Mouse (Mus musculus) heart, postnatal 10 days (tissue): ENCODE data around the gene Atoh8. TPM values are rescaled to one million over a fixed set of nuclear protein-coding genes. Genes with fewer than 3 reads are reported as not detected.

Experiments used
- DNase-seq, 2 experiments: peaks; one replicate each; pipeline ENCODE4 v3.0.0; 2021
- intact Hi-C: fragments of 180-260 bp; cut with DNase I; formaldehyde crosslinking; loops from one replicate; pipeline ENCODE4 v1.15.1; 2025
- total RNA-seq, 2 experiments: library from RNA; stranded (reverse); gene quantifications; 2 replicates each; pipeline ENCODE4 v1.2.3; 2021

Gene Atoh8
- total RNA-seq, 2 experiments from 2014 or later = 8.6 TPM

DNA sequence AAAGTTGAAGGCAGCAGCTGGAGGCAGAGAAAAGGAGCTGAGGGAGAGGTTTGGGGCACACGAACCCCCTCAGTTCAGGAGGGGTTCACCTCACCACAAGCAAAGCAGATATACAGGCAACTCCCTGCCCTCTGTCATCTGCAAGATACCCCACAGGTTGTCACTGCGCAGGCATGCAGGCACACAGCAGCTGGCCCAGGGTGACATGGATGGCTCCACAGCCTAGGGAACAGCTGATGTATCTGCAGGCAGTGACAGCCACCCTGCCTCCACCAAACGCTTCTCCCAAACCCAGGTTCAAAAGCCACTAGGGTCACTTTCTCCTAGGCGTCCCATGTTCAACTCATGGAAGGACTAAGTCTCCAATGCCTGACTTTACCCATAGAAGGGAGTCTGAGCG, 2.5 kb downstream of the Atoh8 start:
- intact Hi-C loops = no loop called here
- DNase-seq = no peak

GRCm38 (mm10) chr6:72232411-72232810, 3.0 kb downstream of the Atoh8 start:
- intact Hi-C loops = no loop called here
- no peak for DNase-seq

GRCm38 (mm10) chr6:72230875-72231274, 4.5 kb downstream of the Atoh8 start:
- no peak for DNase-seq
- intact Hi-C loops = loop anchor here (1.0 kb wide), 1 partner anchor 11 kb away; no protein-coding TSS in a partner anchor

DNA sequence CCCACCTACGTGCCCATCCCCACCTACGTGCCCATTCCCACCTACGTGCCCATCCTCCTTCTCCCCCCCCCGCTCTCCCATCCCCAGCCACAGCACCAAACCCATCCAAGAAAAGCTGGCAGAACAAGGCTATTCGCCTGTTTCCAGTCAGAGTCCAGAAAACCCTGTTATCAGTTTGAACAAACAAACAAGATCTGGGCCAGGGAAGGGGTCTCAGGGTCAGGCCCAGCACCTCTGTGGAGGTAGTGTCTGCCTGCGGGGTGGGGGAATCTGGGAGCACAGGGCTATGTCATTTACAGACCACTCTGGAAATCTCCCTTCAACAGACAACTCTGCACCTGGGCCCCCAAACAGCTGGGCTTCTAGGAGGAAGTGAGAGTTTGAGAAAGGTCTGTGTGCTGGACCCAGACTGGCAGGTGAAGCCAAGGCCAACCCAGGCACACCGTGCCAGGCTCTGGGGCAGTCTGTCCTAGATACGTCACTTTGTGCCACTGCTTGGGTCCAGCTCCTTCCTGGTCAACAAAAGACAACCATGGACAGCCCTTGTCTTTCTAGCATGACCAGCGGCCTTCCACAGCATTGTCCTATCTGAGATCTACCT, 7.6 kb downstream of the Atoh8 start:
- no peak for DNase-seq
- intact Hi-C loops = no loop called here

- DNase-seq = no peak
- intact Hi-C loops = no loop called here
These were observed 8.4 kb downstream of the Atoh8 start for GRCm38 (mm10) chr6:72227011-72227410.

- intact Hi-C loops = no loop called here
- no peak for DNase-seq
These were observed 9.7 kb downstream of the Atoh8 start for GRCm38 (mm10) chr6:72225686-72226085.

DNA sequence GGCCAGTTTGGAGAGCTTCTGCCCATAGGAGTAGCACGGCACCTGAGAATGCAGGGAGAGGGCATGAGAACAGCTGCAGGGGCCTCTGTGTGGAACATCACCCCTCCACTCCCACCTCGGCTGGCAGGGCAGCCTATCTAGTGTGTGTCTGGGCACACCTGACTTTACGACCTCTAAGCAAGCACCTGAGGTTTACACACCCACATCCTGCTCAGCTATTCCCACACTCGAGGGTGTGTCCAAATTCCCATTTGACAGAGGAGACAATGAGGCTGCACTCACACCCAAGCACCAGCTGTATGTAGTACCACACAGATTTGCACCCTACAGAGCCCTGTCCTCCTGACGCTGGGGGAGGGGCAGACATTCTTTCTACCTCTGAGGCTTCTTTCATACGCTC, 11.5 kb downstream of the Atoh8 start:
- intact Hi-C loops = no loop called here

DNA sequence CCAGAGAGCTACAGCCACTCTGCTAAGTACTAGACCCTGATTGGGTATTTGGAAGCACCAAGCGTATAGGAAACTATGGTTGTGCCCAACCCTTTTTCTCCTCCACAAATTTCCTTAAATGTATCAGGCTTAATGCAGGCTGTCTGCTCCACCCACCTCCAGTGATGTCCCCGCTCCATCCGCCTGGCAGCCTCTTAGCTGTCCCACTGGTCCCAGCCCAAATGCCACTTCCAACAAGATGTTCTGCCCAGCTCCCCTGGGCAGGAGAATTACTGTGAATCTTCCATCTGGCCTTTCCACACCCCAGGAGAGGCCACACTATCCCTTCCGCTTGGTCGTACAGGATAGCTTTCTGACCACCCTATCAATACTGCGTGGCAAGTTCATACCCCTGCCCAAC, 12.5 kb downstream of the Atoh8 start:
- intact Hi-C loops = no loop called here
- no peak for DNase-seq

More for the DNA sequence above, 11.5 kb downstream of the Atoh8 start:
- DNase-seq = no peak

GRCm38 (mm10) chr6:72222271-72222724, 13.1 kb downstream of the Atoh8 start:
- DNase-seq = no peak
- intact Hi-C loops = no loop called here

DNA sequence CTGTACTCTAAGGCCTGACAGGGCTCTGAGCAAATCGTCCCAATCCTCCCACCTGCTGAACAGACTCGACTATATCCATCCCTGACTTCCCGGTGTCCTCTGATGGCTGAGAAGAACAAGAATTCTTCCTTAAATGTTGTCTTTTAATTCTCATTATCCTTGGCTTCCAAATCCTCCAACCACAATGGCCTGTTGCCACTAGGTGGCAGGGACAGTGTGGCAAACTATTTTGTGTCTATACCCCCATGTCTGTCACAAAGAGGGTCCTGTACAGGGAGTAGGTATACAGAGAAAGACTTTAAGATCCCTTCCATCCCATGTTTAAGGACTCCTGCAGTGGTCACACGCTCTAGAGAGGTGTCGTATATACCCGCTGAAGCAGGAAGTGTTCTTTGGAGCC, 14.1 kb downstream of the Atoh8 start:
- no peak for DNase-seq
- intact Hi-C loops = no loop called here

- DNase-seq = no peak
- intact Hi-C loops = no loop called here
These were observed 15.8 kb downstream of the Atoh8 start for GRCm38 (mm10) chr6:72219549-72219948.

DNA sequence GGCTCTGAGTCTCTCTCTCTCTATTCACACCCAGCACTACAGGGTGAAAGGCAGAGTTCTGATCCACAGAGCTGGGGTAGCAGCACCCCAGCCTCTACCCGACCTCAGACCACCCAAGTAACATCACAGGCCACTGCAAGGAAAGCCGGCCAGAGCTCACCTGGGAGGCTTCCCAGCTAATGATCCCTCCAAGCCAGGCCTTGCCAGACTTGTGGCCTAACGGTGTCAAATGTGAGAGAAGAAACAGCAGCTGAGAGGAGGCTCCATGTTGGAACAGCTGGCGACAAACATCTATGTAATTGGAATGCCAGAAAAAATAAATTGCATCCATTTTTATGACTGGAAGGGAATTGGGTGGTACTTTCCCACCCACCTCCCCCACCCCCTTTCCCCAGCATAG, 17.1 kb downstream of the Atoh8 start:
- intact Hi-C loops = no loop called here
- DNase-seq = no peak

DNA sequence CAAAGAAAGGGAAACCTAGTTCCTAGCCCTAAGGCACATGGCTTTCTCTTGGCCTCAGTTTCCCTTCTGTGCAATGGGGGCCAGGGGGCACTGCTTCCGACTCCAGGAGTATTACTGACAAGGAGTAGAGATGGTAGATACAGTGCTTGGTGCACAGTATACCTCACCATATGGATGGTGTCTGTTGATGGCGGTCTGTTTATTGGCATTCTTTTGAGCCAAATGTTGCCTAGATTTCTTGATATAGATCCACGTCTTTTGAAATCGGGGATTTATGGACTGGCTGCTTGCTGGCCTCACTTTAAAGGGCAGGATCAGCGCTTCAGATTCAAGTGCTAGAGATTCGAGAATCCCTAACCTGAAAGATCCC, 18.0 kb downstream of the Atoh8 start:
- intact Hi-C loops = loop anchor here (2.0 kb wide), 1 partner anchor 29 kb away; no protein-coding TSS in a partner anchor
- no peak for DNase-seq

- peak; percentile 100 for DNase-seq
- intact Hi-C loops = loop anchor here (1.0 to 2.0 kb wide), 2 partner anchors 20 to 28 kb away; no protein-coding TSS in a partner anchor
These were observed 18.5 kb downstream of the Atoh8 start for GRCm38 (mm10) chr6:72216681-72217414.

DNA sequence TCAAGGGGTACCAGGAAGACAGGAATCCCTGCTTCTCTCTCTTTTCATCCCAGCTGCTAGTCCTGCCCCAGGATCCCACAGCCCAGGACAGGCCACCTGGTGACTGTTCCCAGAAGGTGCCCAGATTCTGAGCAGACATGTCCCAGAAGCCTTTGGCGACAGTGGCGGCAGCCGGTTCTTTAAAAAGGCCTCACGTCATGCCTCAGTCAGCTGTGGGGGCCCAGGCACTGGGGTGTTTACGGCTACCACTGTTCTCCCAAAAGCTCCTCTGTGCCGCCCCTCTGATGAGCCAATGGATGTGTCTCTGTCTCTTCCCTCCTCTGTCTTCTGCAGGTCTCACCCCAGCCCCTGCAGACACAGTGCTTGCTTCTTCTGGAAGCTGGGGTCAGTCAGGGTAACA, 19.8 kb downstream of the Atoh8 start:
- intact Hi-C loops = no loop called here

DNA sequence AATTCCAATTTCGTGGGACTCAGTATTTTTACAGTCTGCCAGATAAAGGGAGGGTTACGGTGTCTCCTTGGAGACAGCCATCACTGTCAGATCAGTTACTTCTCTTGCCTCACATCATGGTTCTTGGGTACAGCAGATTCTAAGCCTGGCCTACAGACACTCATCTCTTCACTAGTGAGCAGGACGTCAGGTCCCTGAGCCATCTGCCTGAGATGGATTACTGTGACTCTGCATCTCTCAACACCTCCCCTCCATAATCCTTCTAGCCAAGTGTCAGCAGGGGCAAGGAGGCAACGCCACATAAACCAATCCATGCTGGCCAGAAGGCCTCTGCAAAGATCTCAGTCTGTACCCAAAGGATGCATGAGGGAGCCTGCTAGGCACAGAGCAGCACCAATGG, 24.0 kb downstream of the Atoh8 start:
- intact Hi-C loops = no loop called here
- no peak for DNase-seq

More for the DNA sequence above, 19.8 kb downstream of the Atoh8 start:
- peak; percentile 66 to 75 for DNase-seq

DNA sequence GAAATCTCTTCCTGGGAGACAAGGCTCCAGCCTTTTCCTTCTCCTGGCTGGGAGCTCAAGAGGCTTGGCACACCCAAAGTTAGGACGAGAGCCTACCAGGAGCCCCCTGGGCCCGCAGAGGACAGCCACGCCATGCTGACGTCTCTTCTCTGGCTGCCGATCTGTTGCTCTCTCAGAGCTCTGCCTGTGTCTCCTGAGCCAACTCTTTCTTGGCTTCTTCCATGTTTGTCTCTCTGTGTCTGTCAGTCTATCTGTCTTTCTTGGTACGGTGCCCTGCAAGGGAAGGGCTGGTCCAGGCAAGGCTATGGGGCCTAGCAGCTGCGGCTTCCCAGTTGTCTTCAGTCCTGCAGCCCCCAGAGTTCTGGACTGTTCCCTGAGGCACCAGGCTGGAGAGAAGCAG, 24.6 kb downstream of the Atoh8 start:
- intact Hi-C loops = no loop called here
- DNase-seq = peak; percentile 56 to 67

DNA sequence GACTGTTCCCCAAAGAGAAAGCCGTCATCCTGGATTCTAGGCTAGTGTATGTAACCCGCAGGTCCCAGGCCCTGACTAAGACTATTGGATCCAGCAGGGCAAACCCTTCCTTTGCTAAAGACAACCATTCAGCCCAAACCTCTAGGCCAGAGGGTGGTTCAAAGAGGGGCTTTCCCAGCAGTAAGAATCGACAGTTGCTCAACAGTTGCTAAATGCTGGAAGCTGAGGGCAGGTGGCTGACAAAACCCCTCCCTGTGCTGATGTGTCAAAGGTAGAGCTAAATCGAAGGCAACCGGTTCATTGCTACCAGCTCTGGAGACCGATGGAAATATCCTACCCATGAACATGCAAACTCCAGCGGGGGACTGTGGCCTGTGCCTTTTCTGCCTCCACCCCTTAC, 25.6 kb downstream of the Atoh8 start:
- intact Hi-C loops = no loop called here
- DNase-seq = no peak

DNA sequence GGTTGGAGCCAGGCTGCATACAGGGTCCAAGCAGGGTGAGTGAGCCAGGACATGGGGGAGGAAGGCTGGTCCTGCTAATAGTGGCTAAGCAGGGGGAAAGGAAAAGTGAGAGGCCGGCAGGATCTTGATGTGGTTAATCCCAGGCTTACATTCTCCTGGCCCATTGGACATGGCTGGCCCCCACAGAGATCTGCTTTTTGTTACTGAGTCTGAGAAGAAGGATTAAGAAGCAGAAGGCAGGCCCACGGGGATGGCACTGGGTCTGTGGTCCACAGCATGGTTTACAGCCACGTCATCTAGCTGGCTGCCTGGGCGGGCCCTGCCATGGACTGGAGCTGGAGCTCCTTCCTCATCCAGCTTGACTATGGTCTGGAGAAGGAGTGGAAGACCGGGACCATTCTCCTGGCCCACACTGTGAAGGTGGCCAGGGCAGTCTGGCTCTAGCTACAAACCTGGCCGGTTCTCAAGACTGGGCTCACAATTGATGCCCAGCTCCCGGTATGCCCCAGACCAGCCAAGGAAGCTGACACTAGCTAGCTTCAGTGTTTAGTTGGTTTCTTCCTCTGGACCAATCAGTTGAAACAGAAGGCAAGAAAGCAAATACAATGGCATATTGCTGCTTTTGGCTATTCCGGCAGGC, 26.9 kb downstream of the Atoh8 start:
- intact Hi-C loops = no loop called here
- no peak for DNase-seq

GRCm38 (mm10) chr6:72206021-72206420, 29.4 kb downstream of the Atoh8 start:
- intact Hi-C loops = no loop called here

GRCm38 (mm10) chr6:72204858-72205257, 30.5 kb downstream of the Atoh8 start:
- no peak for DNase-seq
- intact Hi-C loops = no loop called here

More at GRCm38 (mm10) chr6:72206021-72206420, 29.4 kb downstream of the Atoh8 start:
- no peak for DNase-seq

GRCm38 (mm10) chr6:72203279-72203678, 32.1 kb downstream of the Atoh8 start:
- DNase-seq = no peak
- intact Hi-C loops = no loop called here
